Mouse (Mus musculus): ENCODE results near the gene Gm9049.
"Not testable (repeated sequence)": the region's sequence is repeated elsewhere in the genome, so short reads cannot be mapped to it uniquely, and the experiment has no call there.

Gene Gm9049

DNA sequence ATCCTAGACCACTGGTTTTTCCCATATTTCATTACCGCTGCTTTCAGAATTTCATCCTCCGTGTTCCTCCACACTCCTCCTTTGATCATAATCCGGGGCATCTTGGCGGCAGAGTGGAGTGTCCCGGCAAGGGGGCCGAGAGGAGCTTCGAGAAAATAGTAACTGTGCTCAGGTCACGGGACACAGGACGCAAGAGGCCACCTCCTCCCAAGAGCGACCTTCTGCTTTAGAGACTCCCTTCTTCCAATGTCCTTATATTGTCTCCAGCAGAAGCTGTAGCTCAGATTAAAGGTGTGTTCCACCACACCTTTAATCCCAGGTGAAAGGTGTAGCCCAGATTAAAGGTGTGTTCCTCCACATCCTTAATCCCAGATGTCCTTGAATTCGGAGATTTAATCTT lies at the start of gene Gm9049:
Gm9049 (minus strand) TSS at position 101 of the 400 bp plus-strand sequence.
- DNase-seq (ENCODE audit: low spot score): not testable (repeated sequence)

DNA sequence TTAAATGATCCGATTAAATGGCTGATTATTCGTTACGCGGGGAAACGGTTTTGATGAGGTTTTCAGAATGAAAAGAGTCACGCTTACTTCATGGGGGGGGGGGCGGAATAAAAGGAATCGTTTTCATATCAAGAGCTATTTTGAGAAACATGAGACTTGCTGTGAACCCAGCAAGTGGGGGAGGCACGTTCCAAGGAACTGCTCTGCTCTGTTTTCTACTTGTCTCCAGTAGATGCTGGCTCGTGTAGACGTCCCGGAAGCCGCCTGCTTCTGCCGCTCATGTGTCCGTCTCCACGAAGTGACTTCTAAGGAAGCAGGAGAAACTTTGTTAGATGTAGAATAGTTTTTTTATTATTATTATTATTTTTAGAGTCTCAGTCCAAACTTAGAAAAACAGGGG lies 46.0 kb upstream of the Gm9049 start:
- DNase-seq (ENCODE audit: low spot score): no peak

DNA sequence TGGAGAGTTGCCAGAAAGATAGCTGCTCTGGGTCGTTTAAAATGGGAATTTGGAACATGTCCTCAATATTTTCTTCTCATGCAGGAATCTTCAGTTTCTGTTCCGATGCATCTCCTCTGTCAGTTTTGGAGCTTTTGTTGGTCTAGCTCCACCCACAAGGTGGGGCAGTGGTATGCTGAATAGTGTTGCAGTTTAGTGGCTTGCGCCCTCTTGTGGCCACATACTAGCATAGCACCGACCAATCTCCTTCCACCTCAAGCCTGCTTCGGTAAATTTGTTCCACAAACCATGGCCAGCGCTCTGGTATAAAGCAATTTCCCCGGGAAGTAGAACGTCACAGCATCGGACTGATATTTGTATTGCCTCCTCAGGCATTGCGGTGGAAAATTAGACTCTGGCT lies 16.5 kb upstream of the Gm9049 start:
- DNase-seq (ENCODE audit: low spot score): peak; percentile 79

DNA sequence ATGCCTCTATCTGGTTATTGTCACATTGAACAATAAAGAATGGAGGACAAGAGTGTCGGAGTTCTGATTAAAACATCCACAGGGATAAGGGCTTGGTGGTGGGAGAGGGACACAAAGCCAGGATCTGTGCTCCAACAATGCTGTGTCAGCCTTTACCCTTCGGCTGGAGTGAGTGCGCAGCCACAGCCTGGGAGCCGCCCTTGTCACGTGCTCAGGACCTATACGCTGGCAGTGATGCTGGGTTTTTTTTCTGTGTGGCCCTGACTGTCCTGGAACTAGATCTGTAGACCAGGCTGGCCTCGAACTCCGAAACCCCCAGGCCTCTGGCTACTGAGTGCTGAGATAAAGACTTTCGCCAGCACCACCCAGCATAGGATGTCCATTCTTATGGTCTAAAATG lies 15.6 kb upstream of the Gm9049 start:
- no peak for DNase-seq (ENCODE audit: low spot score)

DNA sequence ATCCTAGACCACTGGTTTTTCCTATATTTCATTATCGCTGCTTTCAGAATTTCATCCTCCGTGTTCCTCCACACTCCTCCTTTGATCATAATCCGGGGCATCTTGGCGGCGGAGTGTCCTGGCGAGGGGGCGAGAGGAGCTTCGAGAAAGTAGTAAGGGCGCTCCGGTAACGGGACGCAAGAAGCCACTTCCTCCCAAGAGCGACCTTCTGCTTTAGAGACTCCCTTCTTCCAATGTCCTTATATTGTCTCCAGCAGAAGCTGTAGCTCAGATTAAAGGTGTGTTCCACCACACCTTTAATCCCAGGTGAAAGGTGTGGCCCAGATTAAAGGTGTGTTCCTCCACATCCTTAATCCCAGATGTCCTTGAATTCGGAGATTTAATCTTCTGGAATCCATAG lies 5.3 kb downstream of the Gm9049 start, which contains the start of gene Gm9048:
Gm9048 (minus strand) TSS at position 101 of the 400 bp plus-strand sequence.
- DNase-seq (ENCODE audit: low spot score): not testable (repeated sequence)

DNA sequence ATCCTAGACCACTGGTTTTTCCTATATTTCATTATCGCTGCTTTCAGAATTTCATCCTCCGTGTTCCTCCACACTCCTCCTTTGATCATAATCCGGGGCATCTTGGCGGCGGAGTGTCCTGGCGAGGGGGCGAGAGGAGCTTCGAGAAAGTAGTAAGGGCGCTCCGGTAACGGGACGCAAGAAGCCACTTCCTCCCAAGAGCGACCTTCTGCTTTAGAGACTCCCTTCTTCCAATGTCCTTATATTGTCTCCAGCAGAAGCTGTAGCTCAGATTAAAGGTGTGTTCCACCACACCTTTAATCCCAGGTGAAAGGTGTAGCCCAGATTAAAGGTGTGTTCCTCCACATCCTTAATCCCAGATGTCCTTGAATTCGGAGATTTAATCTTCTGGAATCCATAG lies 10.8 kb downstream of the Gm9049 start, which contains the start of gene Gm9046:
Gm9046 (minus strand) TSS at position 101 of the 400 bp plus-strand sequence.
- DNase-seq (ENCODE audit: low spot score): not testable (repeated sequence)

DNA sequence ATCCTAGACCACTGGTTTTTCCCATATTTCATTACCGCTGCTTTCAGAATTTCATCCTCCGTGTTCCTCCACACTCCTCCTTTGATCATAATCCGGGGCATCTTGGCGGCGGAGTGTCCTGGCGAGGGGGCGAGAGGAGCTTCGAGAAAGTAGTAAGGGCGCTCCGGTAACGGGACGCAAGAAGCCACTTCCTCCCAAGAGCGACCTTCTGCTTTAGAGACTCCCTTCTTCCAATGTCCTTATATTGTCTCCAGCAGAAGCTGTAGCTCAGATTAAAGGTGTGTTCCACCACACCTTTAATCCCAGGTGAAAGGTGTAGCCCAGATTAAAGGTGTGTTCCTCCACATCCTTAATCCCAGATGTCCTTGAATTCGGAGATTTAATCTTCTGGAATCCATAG lies 16.2 kb downstream of the Gm9049 start, which contains the start of gene Gm9045:
Gm9045 (minus strand) TSS at position 101 of the 400 bp plus-strand sequence.
- DNase-seq (ENCODE audit: low spot score): not testable (repeated sequence)

DNA sequence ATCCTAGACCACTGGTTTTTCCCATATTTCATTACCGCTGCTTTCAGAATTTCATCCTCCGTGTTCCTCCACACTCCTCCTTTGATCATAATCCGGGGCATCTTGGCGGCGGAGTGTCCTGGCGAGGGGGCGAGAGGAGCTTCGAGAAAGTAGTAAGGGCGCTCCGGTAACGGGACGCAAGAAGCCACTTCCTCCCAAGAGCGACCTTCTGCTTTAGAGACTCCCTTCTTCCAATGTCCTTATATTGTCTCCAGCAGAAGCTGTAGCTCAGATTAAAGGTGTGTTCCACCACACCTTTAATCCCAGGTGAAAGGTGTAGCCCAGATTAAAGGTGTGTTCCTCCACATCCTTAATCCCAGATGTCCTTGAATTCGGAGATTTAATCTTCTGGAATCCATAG lies 21.6 kb downstream of the Gm9049 start, which contains the start of gene Gm9044:
Gm9044 (minus strand) TSS at position 101 of the 400 bp plus-strand sequence.
- not testable (repeated sequence) for DNase-seq (ENCODE audit: low spot score)

DNA sequence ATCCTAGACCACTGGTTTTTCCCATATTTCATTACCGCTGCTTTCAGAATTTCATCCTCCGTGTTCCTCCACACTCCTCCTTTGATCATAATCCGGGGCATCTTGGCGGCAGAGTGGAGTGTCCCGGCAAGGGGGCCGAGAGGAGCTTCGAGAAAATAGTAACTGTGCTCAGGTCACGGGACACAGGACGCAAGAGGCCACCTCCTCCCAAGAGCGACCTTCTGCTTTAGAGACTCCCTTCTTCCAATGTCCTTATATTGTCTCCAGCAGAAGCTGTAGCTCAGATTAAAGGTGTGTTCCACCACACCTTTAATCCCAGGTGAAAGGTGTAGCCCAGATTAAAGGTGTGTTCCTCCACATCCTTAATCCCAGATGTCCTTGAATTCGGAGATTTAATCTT lies 27.0 kb downstream of the Gm9049 start, which contains the start of gene Gm9040:
Gm9040 (minus strand) TSS at position 101 of the 400 bp plus-strand sequence.
- not testable (repeated sequence) for DNase-seq (ENCODE audit: low spot score)

DNA sequence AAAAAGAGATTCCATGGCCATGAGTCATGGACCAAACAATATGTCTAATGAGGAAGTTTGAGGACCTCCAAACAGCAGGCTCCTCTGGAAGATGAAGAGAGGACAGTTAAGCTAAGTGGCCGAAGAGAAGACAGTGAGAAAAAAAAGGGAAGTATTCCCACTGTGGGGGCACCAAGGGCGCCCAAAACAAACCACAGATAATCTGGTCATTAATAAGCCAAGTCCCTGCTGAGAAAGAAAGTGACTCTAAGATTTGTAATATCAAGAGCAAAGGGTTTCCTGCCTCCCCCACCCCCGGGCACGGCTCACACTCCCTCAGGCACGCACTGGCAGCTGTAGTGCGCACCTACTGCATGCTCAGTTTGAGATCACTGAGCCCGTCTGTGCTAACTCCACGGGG lies 34.9 kb downstream of the Gm9049 start:
- DNase-seq (ENCODE audit: low spot score): no peak

DNA sequence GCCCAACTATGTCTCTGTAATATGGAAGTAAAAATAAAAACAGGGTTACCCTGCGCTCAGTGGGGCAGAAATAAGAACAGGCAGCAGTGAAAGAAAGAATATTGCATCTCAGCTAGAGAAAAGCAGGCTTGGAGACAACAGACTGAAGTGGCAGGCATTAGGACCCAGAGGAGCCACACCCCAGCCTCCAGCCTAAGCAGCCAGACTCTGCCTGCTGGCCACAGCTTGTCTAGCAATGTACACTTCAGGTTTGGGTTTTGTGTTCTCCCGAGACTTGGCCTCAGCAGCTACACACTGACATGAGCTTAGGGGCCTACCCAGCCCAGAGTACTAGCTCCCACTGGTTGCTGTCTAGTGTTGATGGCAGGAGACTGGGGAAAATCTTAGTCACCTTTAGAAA lies 51.8 kb downstream of the Gm9049 start:
- not testable (repeated sequence) for DNase-seq (ENCODE audit: low spot score)

Data from lung, postnatal 25 days (tissue).